Mouse (Mus musculus) megakaryocyte-erythroid progenitor cell, adult 5-6 weeks (primary cell): ENCODE data around the gene Stx1a. TPM values are rescaled to one million over a fixed set of nuclear protein-coding genes. Genes with fewer than 3 reads are reported as not detected.

Experiments
- ATAC-seq: replicated peaks from 2 replicates; pipeline ENCODE4 v1.8.0; 2016; ENCODE audit warnings: mild to moderate bottlenecking, inconsistent platforms; ENCODE audit not compliant: severe bottlenecking, poor library complexity, low FRiP score, low TSS enrichment
- total RNA-seq, 2 experiments: library from RNA; stranded (forward) in 1 of 2; stranded (reverse) in 1 of 2; fragments of 200-1000, 215-1000 nt in 1 of 2; fragments of >200 nt in 1 of 2; fragmentation: Nextera tagmentation in 1 of 2; gene quantifications; 2 replicates each; pipeline ENCODE4 v1.2.3; 2014 to 2017

Stx1a gene
- total RNA-seq, 2 experiments from 2014 or later = 0.98 TPM; not detected in 1

DNA sequence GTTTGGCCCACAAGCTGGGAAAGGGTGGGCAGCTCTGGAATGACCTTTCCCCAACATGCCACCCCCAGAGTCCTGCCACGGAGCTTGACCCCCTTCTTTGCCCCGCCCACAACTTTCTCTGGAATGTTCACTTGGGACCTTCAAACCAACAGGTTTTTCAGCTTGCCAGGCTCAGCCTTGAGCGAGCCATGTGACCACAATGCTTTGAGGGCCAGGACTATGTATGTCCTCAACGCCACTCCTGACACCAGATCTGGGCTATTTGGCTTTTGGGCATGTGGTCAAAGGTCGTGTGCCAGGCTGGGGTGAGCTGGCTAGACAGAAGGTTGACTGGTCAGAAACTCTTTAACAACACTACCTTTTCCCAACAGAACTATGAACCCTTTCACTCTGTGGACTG, 21.1 kb upstream of the Stx1a start:
- ATAC-seq = no peak

DNA sequence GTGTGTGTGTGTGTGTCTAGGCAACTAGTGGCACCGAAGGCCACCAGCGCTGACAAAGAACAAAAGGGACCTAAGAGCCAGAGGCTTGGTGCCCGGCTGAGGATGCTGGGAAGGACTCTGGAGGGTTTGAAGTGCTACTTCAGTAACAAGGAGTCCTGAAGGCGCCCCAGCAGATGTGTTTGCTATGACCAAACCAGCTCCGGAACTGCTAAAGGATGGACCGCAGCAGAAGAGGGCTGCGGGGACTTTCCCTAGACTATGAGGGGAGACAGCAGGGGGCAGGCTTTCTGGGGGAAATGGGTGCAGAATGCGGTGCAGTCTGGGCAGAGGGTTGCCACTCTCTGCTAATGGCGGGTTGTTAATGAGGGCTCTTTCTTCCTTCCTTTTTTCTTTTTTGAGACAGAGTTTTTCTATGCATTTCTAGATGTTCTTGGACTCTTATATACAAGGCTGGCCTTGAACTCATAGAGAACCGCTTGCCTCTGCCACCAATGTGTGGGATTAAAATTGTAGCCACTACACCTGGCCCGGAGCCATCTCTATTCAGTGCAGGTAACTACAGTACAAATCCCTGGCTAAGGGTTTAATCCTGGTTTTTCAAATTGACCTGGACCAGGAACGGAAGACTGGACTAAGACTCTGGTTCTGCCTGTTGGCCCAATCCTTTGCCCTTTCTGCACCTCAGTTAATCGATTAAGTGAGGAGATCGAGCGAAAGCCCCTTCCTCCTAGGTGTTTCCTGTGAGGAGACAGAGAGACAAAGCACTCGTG, 15.3 kb upstream of the Stx1a start:
- ATAC-seq = no peak

DNA sequence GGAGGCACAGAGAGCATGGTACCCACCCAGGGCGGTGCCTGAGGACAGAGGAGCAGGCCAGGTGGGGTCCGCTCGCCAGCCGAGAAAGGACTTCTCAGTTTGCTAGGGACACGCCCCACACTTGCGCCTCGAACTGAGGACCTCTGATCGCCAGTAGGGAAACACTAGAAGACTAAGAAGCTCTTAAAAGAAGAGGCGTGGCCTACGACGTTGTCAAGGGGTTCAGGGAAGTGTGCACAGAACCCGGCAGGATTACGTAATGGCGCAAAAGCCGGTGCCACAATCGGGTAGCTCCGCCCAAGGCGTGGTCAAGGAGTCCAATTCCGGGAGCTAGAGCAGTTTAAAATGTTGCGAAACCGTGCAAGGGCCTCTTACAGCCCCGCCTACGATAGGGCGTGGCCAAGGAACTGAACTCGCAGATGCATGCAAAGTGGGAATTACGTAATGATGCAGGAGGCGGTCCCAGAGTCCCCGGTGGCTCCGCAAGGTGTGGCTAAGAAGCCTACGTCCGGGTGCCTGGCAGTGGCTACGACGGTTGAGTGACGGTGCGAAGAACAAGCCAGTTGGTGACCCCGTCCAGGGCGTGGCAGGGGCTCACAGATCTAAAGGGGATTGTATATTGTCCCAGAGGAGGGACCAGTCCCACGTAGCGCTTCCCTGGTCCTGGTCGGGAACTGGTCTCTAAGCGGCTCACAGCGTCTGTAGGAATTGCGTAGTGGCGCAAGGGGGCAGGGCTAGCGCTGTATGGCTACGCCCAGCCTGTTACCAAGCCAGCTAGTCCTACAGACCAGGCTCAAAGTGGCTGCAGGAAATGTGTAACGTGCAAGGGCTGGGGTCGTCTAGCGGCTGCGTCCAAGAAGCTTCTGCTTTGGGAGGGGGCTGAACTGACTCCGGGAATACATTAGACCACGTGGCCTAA, 14.4 kb upstream of the Stx1a start, which contains the start of gene Abhd11:
Gene Abhd11, plus strand, starts transcription at position 482 of the 919 bp plus-strand sequence.
- ATAC-seq = peak; percentile 80

DNA sequence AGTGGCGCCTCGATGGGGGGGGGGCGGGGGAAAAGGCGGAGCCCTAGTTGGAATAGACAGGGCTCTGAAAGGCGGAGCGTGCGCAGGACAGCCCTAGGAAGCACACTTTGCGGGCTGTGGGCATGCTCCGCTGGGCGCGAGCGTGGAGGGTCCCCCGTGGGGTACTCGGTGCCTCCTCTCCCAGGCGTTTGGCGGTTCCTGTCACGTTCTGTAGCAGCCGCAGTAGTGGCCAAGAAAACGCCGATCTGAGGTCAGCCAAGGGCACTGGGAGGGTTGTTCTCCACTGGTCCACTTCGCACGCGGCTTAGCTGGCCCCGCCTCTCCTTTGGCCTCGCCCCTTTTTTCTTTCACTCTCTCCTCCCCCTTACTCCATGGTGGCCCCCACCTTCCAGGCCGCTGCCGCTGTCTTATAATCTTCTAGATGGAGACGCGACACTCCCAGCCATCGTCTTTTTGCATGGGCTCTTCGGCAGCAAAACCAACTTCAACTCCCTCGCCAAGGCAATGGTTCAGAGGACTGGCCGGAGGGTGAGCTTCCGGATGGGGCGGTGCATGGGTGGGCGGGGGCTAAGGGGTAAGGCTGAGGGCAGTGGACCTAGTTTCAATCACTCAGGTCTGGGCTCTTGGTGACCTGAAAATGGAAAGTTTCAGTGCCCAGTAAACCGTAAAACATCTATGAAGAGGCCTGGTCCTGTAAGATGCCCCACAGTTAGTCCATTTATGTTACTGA, 13.5 kb upstream of the Stx1a start:
- peak; percentile 59 for ATAC-seq

DNA sequence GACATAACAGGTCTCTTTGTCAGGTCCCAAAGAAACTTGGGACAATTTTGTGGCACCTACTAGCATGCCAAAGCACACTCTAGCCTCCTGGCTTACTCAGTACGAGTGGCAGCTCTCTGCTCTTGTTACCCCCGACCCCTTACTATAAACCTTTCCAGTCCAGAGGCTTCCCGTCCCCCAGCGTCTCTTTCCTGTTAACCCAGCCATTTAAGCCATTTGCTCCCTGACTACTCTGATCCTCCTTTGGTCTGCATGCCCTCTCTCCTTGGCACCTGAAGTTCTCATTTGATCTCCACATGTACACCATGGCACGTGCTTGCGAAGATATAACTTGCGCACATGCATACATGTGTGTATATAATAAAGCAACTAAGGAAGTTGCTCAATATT, 13.0 kb upstream of the Stx1a start:
- ATAC-seq = no peak

DNA sequence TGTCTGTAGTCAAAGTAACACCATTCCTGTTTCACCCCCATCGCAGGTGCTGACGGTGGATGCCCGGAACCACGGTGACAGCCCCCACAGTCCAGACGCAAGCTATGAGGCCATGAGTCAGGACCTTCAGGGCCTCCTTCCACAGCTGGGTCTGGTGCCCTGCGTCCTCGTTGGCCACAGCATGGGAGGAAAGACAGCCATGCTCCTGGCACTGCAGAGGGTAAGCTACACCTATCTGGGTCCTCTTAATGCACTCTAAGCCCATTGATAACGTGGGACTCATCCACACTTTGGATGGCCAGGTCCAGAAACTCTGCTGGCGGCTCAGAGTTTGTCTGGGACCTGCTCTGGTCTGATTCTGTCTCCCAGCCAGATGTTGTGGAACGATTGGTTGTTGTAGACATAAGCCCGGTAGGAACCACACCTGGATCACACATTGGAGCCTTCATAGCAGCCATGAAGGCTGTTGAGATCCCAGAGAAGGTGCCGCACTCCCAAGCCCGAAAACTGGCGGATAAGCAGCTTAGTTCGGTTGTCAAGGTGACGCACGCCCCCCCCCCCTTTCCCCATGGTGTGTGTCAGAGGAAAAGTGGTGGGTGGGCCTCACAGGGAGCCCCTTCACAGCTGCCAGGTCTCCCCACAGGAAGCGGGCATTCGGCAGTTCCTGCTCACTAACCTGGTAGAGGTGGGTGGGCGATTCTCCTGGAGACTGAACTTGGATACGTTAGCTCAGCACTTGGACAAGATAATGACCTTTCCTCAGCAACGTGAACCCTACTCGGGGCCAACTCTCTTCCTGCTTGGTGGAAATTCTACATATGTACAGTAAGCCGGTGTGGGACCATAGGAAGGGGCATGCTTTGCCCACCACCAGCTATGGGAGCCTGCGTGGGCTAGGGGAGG, 12.2 kb upstream of the Stx1a start:
- ATAC-seq = no peak

DNA sequence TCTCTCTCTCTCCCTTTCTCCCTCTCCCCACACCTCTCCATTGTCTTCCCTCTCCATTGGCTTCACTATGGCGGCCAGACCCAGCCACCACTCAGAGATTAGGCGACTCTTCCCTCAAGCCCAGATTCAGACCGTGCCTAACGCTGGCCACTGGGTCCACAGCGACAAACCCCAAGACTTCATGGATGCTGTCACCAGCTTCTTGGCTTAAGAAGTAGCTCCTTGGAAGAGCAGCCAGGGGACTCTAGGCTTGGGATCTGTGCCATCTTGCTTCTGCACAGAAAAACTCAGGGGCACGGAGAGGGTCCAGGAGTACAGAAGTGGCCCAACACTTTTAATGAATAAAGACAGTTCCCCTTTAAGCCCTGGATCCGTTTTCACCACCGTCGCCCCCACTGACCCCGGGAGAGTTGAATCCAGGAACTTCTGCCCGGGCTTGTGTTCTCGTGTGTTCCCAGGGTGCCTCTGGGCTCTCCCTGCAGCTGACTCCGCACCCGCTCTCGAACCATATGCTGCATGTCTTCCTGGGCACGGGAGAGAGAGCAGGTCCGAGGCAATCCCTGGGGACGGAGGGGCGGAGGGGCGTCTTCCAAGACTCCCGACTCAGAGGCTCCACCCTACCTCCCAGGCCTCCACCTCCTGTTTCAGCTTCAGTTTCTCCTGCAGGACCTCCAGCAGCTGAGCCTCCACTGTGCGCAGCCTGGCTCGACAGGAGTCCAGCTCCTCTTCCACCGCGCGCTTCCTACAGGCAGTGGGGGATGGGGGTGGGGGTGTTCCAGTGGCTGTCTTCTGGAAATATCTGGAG, 11.3 kb upstream of the Stx1a start:
- ATAC-seq = no peak

DNA sequence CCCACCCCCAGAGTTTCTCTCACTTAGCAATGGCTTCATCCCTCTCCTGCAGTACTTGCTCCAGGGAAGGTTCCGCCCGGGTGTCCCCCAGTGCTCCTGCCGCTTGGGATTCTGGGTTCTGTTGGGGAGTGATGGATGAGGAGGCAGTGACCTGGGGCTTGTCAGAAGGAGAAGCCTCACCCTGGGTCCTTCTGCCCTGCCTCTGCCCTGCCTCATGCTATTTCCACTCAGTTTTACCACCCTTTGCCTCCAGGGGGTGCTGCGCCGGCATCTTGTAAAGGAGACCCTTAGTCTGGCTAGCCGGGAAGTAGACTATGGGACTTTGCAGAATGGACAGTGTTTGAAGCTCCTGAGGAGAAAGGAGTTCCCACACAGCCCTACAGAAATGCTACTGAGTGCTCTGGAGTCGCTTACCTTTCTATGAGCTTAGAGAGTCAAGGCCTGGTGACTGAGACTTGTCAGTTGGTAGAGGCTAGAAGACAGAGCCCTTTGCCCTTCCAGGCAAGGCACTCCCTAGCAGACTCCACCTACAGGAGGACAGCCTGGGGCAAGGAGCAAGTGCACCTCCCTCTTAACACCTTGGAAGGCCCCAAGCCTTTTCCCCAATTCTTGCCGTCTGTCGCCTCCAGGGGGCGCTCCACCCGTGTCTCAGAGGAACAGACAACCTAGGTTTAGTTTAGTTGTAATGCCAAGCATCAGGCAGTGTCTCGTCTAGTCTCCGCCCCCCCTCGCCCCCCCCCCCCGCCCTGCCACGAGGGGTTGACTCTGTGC, 10.4 kb upstream of the Stx1a start:
- ATAC-seq = no peak

DNA sequence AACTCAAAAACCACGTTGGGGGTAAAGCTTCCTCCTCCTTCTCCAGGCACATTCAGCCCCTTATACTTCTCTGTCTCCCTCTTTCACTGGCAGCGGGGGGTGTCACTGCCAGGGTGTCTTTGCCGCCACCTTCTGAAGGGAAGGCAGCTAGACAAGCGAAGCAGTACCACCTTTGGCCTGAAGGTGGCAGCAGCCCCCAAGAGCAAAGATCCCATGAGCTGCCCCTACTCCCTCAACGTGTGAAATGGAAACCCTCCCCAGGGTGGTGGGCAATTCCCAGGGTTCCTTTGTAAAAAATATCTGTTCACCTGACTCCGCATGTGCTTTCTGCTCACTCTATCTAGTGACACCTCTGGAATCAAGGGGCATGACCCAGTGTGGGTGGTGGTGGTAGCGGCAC, 7.8 kb upstream of the Stx1a start:
- ATAC-seq = peak; percentile 75

DNA sequence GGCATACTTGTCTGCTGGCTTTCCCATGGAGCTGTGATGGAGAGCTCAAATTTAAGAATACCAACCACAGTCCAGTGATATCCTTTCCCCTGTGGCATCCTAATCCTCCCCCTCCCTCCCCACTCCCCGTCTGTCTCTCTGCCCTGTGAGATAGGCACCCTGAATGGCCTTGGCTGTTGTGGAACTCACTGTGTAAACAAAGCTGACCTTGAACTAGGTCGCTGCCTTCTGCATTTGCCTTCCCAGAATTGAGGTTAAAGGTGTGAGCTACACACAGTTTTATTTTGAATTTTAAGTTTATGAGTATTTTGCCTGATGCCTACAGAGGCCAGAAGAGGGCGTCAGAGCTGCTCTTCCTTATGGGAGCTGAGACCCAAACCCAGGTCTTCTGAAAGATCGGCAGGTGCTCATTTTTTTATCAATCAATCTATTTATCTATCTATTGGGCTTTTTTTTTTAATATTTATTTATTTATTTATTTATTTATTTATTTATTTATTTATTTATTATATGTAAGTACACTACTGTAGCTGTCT, 7.0 kb upstream of the Stx1a start:
- no peak for ATAC-seq

DNA sequence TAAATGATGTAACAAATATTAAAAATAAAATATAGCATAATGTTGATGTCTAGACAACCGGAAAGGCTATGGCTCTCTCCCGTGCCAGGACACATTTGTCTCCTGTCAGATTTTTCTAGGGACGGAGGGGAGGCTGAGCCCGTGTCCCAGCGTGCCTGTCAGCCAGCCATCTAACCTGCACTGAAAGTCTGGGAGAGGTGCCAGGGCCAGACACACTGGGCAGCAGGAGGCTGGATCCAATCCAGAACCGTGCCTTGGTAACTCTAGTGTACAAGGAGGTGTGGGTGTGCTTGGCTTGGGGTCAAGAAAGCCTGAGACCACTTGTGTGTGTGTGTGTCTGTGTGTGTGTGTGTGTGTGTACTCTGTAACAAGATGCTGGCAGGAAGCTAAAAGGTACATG, 1.5 kb upstream of the Stx1a start:
- no peak for ATAC-seq

DNA sequence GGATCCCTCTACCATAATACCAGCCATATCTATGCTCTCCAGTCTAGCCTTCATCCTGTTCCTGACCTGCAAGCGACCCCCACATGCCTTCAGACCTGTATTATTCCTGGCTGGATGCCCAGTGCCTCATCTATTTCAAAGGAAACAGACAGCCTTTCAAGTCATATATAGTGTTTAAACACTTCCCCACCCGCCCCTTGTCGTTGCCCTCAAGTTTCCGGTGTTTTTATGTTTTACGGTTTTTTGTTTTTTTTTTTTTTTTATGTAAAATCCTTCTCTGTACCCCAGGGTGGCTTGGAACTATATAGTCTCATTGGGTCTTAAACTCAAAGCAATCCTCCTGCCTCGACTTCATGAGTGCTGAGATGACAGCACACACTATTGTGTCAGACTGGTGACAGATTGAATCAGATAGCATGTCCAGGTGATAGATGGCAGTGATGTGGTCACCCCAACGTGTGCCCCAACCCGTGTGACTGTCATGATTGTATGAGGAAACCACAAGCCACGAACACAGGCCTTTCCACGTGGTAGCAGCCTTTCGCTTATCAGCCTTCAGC, 1.5 kb downstream of the Stx1a start:
- ATAC-seq = no peak

DNA sequence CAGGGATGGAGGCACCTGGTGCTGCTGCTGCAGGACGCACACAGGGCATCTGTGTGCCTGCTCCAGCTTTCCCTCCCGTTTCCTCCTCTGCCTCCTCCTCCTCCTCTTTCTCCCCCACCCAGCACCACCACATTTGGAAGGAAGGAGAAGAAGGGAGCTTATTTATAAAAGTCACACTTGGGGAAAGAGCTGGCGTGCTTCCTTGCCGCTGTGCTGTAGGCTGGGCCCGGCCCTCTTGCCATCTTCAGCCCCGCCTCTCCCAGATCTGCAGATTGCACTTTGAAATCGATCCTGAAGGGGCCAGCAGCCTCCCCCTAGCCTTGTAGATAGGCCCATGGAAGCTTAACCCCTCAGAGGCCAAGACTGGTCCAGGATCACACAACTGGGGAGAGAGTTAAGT, 2.6 kb downstream of the Stx1a start:
- ATAC-seq = no peak

DNA sequence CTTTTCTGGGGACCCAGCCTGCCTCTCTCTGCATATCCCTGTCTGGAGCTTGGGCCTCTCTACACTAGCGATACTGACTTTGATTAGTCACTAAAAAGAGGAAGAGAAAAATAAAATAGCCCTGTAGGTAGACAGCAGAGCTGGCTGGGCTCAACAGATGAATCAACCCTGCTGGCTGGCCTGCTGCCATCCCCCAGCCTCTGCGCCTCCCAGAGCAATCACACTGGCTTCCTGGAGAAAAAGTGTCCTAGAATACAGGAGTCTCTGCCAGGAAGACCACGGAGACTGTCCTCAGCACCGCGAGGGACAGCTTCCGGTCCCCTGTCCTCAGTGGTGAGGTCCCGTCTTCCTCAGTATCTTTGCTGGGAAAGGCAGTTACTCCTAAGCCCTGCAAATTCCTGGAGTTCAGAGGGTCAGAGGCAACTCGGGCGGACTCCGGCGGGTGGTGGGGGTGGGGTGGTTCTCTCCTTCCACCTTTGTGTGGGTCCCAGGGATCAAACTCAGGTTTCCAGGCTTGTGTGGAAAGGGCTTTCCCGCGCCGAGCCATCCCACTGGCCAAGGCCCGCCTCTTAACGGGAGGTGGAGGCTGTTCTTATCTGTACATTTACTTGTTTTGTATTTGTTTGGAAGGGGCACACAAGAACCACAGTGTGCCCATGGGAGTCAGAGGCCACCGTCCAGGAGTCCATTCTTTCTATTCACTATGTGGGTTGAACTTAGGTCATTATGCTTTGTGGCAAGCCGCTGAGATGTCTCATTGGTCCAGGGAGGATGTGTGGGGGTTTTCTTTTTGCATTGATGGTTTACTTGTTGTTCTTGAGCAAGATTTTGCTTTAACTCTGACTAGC, 5.9 kb downstream of the Stx1a start:
- no peak; the same call in 1 of the 2 replicates for ATAC-seq

DNA sequence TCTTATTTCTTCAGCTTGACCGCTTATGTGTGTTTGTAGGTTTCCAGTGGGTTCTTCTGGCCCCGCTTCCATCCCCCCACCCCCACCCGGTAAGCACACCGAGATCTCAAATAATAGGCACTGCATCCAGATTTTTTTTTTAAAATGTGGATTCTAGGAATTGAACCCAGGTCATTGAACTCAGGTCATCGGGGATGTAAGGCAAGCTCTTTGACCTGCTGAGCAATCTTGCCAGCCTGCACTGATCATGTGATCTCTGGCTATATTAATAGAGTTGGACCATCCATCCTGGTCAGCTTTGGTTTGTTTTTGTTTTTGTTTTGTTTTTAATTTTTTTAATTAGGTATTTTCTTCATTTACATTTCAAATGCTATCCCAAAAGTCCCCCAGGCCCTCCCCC, 9.3 kb downstream of the Stx1a start:
- no peak for ATAC-seq

DNA sequence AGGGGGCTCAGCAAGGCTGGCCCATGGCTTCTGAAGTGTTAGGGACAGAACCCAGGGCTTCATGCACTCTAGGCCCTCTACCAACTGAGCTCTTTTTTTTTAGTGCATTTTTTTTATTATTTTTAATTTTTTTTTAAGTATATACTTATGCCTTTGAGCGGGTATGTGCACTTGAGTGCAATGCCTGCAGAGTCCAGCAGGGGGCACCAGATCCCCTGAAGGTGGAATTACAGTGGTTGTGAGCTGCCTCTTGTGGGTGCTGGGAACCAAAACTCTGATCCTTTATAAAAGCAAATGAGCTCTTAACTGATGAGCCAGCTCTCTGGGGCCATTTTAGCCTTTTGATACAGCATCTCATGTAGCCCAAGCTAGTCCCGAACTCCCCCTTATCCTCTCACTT, 11.3 kb downstream of the Stx1a start:
- ATAC-seq = no peak
